Mouse (Mus musculus) kidney, adult 2 months (tissue): Measurements from ENCODE around the gene Tead1. TPM values are rescaled to one million over a fixed set of nuclear protein-coding genes. Genes with fewer than 3 reads are reported as not detected.

Source experiments
- DNase-seq: peaks from one replicate; pipeline ENCODE4 v3.0.0; 2021
- H3K27ac ChIP-seq: fragments of 200-500 bp; 2 replicates; pipeline ENCODE4 v1.5.1; 2012; ENCODE audit warnings: low read depth, low read length, control low read depth, inconsistent platforms; ENCODE audit not compliant: insufficient read depth
- H3K27me3 ChIP-seq: fragments of 200-500 bp; replicated peaks from 2 replicates; pipeline ENCODE4 v1.6.1; 2012; ENCODE audit warnings: mild to moderate bottlenecking, moderate library complexity, low read length, inconsistent platforms; ENCODE audit not compliant: control insufficient read depth, insufficient read depth
- H3K36me3 ChIP-seq: fragments of 200-500 bp; 2 replicates; pipeline ENCODE4 v1.6.1; 2012; ENCODE audit warnings: mild to moderate bottlenecking, moderate library complexity, low read length, inconsistent platforms; ENCODE audit not compliant: control insufficient read depth, insufficient read depth
- H3K4me1 ChIP-seq: fragments of 200-500 bp; 2 replicates; pipeline ENCODE4 v1.6.1; 2011; ENCODE audit warnings: low read length; ENCODE audit not compliant: control insufficient read depth, insufficient read depth
- H3K4me3 ChIP-seq: fragments of 200-500 bp; 2 replicates; pipeline ENCODE4 v1.5.1; 2011; ENCODE audit warnings: mild to moderate bottlenecking, low read depth, low read length, control low read depth; ENCODE audit not compliant: insufficient read depth
- CTCF ChIP-seq: fragments of 200-500 bp; conservative IDR thresholded peaks from 2 replicates; pipeline ENCODE4 v1.5.1; 2011; ENCODE audit warnings: low read depth, mild to moderate bottlenecking, control low read depth, low read length, moderate library complexity, mixed read lengths; ENCODE audit not compliant: insufficient read depth, insufficient read length
- POLR2A ChIP-seq: fragments of 200-500 bp; IDR thresholded peaks from one replicate; pipeline ENCODE4 v1.6.1; 2011; ENCODE audit warnings: low read depth, low read length, control low read depth
- WGBS: fragments of 180-500 bp; shearing (Covaris S2); methylation state at CpG from one replicate; pipeline ENCODE4 v1.1.7; 2018; 5-methylcytosine and 5-hydroxymethylcytosine counted together
- polyA plus RNA-seq: library from polyadenylated mRNA; depleted of rRNA; stranded (reverse); fragments of >200 nt; gene quantifications from 2 replicates; pipeline ENCODE4 v1.2.3, GENCODE M21; 2012; rRNA removed

Tead1 gene
- 14.7 TPM in 2 replicates for polyA plus RNA-seq

- peak within 1 kb of the TSS; percentile 84 for H3K4me3 ChIP-seq
- WGBS = 5% methylated on average over 57 of the region's 57 CpGs
- H3K4me1 ChIP-seq = peaks cover 2% of the 10 kb centered on the region; the same call in 1 of the 2 replicates
- H3K27me3 ChIP-seq = no peaks in the 10 kb centered on the region
- TF ChIP-seq CTCF (no peak), POLR2A (no peak)
- H3K36me3 ChIP-seq = no peaks in the 10 kb centered on the region
- DNase-seq = peak; percentile 96
- peak within 1 kb of the TSS; percentile 98 for H3K27ac ChIP-seq
These were observed at the start of gene Tead1 for GRCm38 (mm10) chr7:112679171-112679512. Gene Tead1, plus strand, starts transcription at chr7:112679318.

- peak; percentile 6 for DNase-seq
- Histone ChIP-seq H3K4me1 (no peaks in the 10 kb centered on the region), H3K4me3 (no peak overlapping the region), H3K27ac (no peak overlapping the region), H3K27me3 (no peaks in the 10 kb centered on the region), H3K36me3 (no peaks in the 10 kb centered on the region)
- TF ChIP-seq POLR2A = no peak
- no peak for TF ChIP-seq CTCF
- 77% methylated on average over 10 of the region's 10 CpGs for whole genome bisulfite sequencing
These were observed 44.5 kb upstream of the Tead1 start for GRCm38 (mm10) chr7:112634505-112635213.

- Histone ChIP-seq H3K27ac (no peak overlapping the region), H3K27me3 (no peaks in the 10 kb centered on the region), H3K4me1 (no peaks in the 10 kb centered on the region), H3K4me3 (no peak overlapping the region), H3K36me3 (no peaks in the 10 kb centered on the region)
- TF ChIP-seq CTCF (no peak), POLR2A (no peak)
- DNase-seq = no peak
- WGBS = 94% methylated on average over 2 of the region's 2 CpGs
These were observed 43.2 kb upstream of the Tead1 start for GRCm38 (mm10) chr7:112635936-112636335.

- H3K27me3 ChIP-seq = no peaks in the 10 kb centered on the region
- DNase-seq = peak; percentile 19
- H3K36me3 ChIP-seq = no peaks in the 10 kb centered on the region
- H3K4me3 ChIP-seq = no peak overlapping the region
- H3K27ac ChIP-seq = no peak overlapping the region
- no peaks in the 10 kb centered on the region for H3K4me1 ChIP-seq
- WGBS = 83% methylated on average over 6 of the region's 6 CpGs
- TF ChIP-seq POLR2A = no peak
- TF ChIP-seq CTCF = no peak
These were observed 35.1 kb upstream of the Tead1 start for GRCm38 (mm10) chr7:112643866-112644543.

- TF ChIP-seq CTCF (0 out of 2 replicates have a peak, but pooled peaks have one; percentile 1), POLR2A (no peak)
- Histone ChIP-seq H3K36me3 (no peaks in the 10 kb centered on the region), H3K27me3 (no peaks in the 10 kb centered on the region), H3K4me3 (no peak overlapping the region), H3K4me1 (no peaks in the 10 kb centered on the region), H3K27ac (no peak overlapping the region)
- WGBS = 74% methylated on average over 6 of the region's 6 CpGs
- peak; percentile 28 for DNase-seq
These were observed 34.4 kb upstream of the Tead1 start for GRCm38 (mm10) chr7:112644701-112645100.

- H3K4me1 ChIP-seq = no peaks in the 10 kb centered on the region
- no peak for TF ChIP-seq CTCF
- no peak for TF ChIP-seq POLR2A
These were observed 33.4 kb upstream of the Tead1 start for GRCm38 (mm10) chr7:112645724-112646123.

GRCm38 (mm10) chr7:112647417-112647816, 31.7 kb upstream of the Tead1 start:
- WGBS = 93% methylated on average over 4 of the region's 4 CpGs
- no peak overlapping the region for H3K27ac ChIP-seq
- H3K27me3 ChIP-seq = no peaks in the 10 kb centered on the region
- DNase-seq = no peak
- no peak overlapping the region for H3K4me3 ChIP-seq
- TF ChIP-seq POLR2A (no peak), CTCF (no peak)
- H3K4me1 ChIP-seq = no peaks in the 10 kb centered on the region
- no peaks in the 10 kb centered on the region for H3K36me3 ChIP-seq

More at GRCm38 (mm10) chr7:112645724-112646123, 33.4 kb upstream of the Tead1 start:
- no peaks in the 10 kb centered on the region for H3K36me3 ChIP-seq
- 87% methylated on average over 2 of the region's 2 CpGs for WGBS
- DNase-seq = no peak
- H3K4me3 ChIP-seq = no peak overlapping the region
- H3K27me3 ChIP-seq = no peaks in the 10 kb centered on the region
- H3K27ac ChIP-seq = no peak overlapping the region
